Mouse (Mus musculus) left cerebral cortex, adult 9 months (tissue): Measurements from ENCODE around the gene Olfr347.

Experiments used
- DNase-seq, 2 experiments: peaks; one replicate each; pipeline ENCODE4 v3.0.0; 2022; ENCODE audit warnings: low spot score in 2 of 2

Gene Olfr347

GRCm38 (mm10) chr2:36731602-36732001, at the start of gene Olfr347:
Olfr347 (plus strand) TSS chr2:36731902.
- no peak for DNase-seq

- no peak for DNase-seq
Observed at GRCm38 (mm10) chr2:36685488-36685887, 46.2 kb upstream of the Olfr347 start, which contains the start of gene Olfr346. Olfr346 (plus strand) TSS chr2:36685788.

DNA sequence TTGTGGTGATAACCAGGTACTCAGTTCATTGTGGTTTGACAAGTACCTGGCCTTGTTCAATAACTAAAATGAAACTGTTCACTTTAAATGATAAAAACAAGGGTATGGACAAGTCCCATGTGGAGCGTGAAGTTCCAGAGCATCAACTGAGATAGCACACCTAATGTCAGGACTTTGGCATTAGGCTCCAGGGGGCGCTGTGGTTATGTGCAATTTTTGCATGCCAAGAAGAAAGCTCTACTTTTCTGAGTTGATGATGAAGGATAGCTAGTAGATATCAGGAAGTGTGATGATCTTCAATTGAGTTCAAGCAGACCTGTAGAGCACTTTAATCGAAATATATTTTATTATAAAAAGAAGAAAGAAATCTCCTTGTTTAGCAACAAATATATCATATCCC, 4.5 kb downstream of the Olfr347 start:
- DNase-seq = no peak

- no peak for DNase-seq
Observed at GRCm38 (mm10) chr2:36783976-36784375, 52.3 kb downstream of the Olfr347 start, which contains the start of gene Olfr348. Olfr348 (plus strand) TSS chr2:36784276.
